Mouse (Mus musculus): ENCODE data around the gene Col17a1.

DNA sequence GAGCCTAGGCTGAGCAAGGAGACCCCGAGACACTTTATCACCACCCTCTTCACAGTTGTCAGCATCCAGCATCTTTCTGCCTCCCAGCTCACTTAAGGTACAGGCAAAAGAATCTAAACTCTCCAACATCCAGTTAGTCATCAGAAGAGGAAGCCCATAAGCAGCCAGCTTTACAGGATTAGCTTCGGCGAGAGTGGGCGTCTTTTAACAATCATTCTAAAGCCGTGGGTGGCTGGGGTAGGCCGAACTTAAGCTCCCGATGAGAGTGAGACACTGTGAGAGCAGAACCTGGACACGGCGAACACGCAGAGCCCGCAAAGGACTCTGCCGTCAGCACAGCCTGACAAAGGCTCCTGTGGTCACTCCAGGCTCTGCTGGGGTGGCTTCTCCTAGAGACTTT is 13.2 kb downstream of the Col17a1 start:
- TF ChIP-seq CTCF (IDR thresholded peaks at IDR 0.05; ENCODE audit: borderline replicate concordance, extremely low read depth, insufficient read depth, insufficient read length), result no peak
- no peak for TF ChIP-seq POLR2A (IDR thresholded peaks at IDR 0.05; ENCODE audit: borderline replicate concordance, extremely low read depth, insufficient read depth, insufficient read length, poor library complexity, severe bottlenecking)
